Mouse (Mus musculus) kidney, postnatal 10 days (tissue): Measurements from ENCODE around the gene Lrrc4c.

ENCODE experiments used
- DNase-seq: peaks from one replicate; pipeline ENCODE4 v3.0.0; 2021; ENCODE audit warnings: mixed read lengths

Lrrc4c gene

DNA sequence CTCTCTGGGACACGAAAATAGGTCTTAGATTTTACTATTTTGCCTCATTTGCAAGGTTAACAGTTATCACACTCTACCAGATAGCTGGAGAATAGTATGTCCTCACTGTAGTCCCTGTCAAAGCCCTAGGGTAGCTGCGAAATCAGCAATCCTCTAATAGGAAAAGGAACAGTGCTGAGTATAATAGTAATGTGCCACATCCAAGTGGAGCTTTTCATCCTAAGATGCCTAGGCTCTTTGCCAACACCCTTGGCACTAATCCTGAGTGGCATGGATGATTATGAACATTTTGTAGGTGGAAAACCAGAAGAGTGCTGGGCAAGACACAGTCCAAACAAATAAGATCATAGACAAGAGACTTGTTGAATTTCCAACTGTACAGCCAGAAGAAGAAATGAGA lies 981.7 kb downstream of the Lrrc4c start:
- DNase-seq: no peak

- DNase-seq: no peak
These were observed 1000.0 kb downstream of the Lrrc4c start for GRCm38 (mm10) chr2:97318008-97318407.

- no peak for DNase-seq
These were observed 1000.6 kb downstream of the Lrrc4c start for GRCm38 (mm10) chr2:97318536-97318935.

DNA sequence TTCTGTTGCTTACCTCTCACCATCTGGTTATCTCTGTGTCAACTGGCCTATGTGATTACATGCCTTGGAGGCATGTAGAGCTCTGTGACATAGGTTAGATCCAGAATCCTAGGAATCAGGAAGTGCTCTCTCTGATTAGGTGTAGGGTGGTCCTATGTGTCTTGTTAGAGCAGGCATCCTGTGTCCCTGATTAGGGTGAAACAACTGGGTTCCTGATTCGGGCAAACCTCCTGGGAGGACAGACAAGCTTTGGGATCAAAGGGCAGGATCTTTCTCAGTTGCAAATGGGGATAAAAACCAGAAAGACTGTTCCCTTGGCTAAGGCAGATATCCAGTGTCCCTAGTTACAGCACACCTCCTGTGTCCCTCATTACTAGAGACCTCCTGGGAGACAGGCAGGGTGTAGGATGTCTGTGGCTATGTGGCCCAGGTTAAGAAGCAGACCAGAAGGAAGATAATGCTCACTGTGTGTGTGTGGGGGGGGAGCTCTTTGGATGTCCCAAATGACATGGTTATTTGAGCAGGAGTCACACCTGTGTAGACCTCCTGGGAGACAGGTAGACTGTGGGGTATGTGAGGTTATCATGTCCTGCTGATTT lies 1014.2 kb downstream of the Lrrc4c start:
- no peak for DNase-seq

DNA sequence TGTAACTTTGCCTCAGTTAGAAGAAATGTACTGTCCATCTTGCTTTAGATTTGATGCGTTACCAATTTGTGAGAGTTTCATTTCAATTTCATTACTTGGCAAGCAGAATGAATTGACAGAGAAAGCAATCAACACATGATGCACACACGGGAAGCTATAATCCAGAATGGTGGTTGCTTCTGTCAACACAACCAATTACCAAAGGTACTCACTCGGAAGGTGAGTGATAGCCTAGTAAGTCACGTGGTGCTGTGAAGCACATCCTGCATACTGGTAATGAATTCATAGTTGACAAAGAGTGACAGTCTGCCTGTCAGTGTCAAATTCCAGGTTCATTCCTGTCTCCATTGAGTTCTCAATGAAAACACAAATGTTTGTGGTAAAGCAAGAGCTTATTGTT lies 1021.7 kb downstream of the Lrrc4c start:
- no peak for DNase-seq

- no peak for DNase-seq
These were observed 1043.3 kb downstream of the Lrrc4c start for GRCm38 (mm10) chr2:97361235-97361634.

DNA sequence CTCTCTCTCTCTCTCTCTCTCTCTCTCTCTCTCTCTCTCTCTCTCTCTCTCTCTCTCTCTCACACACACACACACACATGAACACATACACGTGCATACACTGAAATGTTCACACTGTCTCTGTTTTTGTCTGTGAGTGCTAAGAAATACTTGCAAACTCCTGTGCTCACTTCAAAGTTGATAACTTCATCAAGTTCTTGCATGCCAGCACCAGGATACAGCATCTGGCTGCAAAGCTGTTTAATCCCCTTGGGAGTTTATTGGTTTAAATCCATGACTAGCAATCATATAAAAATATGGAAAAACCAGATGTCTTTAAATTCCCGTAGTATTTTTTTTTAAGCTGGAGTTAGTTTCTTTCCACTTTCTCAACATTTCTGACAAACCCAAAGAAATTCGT lies 1052.0 kb downstream of the Lrrc4c start:
- no peak for DNase-seq

GRCm38 (mm10) chr2:97391437-97391836 lies 1073.5 kb downstream of the Lrrc4c start:
- no peak for DNase-seq

DNA sequence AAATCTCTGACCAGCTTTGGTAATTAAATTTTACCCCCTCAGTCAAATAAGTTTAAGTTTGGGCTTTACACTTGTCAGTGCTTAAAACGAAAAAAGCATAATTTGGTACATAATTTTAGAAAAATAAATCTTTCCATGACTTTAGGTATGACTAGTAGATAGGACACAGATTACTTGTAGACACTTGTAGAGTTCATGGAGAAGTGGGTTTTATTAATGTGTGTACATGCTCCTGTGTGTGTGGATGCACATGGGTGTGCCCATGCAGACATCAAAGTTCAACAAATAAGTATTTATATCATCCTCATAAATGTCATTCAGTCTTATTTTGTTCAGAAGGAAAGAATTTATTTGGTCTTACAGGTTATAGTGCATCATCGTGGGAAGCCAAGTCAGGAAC lies 1073.9 kb downstream of the Lrrc4c start:
- no peak for DNase-seq

DNA sequence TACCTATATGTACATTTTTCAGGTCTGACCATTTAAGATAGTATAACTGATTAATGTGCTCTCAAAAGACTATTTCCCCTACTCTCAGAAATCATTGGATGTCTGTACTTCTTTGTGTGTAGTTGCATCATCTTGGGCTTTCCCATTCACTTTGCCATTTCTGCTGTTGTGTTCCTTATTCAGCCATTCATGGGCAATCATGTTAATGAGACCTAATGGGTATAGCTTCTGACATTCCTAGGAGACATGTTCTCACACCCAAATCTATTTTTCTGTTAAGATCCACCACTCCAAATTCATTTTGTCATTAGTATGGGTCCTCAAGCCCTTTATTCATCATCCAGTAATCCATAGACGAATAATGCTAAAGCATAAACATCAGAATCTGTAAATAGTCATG lies 1095.1 kb downstream of the Lrrc4c start:
- no peak for DNase-seq

DNA sequence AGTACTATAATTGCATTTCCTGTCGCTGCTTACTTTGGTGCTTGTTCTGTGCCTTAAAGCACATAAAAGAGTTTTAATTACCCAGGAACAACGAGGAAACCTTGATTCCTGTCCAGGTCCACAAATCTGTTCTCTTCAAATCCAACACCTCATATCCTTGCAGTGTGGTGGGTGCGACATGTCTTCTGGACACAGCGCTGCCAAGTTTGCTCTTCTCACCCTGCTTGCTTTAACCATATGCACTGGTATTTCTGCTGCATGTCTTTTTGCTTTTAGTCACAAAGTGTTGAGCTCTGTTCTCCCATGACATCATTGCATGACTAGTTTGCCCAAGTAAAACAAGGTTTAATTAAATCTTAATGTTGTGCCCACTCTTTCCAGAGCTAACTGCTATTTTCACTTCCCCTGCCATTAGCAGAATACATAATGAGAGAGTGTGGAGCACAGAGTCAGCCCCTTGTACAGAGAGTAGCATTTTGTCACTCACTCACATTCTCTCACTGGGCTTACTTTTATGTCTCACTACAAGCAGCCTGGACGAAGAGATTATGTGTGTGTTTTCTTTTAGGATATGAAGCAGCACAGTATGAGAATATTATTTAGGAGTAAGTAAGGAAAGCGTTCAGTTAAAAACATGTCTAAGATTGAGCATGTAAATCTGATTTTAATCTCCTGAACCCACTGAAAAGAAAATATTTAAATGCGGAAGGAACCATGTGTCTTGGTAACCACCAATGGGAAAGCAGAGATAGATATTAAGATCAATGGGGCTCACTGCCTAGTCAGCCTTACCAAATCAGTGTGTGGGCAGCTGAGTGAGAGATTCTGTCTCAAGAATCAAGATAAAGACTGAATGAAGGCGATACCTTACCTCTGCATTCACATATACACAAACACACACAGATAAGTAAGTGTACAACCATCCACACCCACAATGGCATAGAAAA lies 1096.7 kb downstream of the Lrrc4c start:
- no peak for DNase-seq

DNA sequence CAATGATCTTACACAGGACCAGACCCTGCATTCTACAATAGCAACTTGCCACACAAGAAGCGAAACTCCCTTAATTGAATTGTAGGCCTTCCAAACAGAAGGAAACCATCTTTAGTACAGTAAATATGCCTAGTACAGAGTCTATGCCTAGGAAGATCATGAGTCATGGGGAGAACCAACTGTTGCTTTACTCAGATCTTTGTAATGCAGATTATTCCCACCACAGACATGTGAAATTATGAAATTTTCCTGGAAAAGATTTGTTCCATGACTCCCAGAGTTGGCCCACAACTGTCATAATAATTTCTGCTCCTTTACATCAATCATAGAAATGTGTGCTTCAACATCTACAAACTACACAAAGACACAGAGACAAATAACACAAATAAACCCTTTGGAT lies 1116.2 kb downstream of the Lrrc4c start:
- no peak for DNase-seq

DNA sequence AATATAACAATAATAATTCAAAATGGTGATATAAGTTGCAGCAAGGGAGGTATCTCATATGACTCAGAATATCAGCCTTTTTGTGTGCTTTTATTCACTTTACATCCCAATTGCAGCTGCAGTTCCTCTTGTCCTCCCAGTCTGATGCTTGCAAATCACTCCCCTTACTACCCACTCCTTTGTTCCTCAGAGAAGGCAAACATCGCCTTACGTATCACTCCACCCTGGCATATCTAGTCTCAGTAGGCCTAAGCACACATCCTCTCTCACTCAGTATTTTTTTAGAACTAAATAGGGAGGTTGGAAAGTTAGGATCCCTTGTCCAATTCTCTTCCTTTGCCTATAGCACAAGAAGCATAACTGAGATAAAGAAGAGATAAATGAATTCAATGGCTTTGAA lies 1117.6 kb downstream of the Lrrc4c start:
- no peak for DNase-seq

DNA sequence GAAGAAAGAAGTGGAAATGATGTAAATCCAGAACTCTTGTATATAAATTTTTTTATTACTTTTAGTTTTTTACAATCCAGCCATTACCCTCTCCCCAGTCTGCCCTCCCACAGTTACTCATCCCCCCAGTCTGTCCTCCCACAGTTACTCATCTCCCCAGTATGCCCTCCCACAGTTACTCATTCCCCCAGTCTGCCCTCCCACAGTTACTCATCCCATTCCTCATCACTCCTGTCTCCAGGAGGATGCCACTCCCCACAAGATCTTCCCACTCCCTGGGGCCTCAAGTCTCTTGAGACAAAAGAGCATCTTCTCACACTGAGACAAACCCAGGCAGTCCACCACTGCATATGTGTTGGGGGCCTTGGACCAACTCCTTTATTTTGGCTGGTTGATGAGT lies 1119.8 kb downstream of the Lrrc4c start:
- DNase-seq: no peak

- no peak for DNase-seq
These were observed 1145.6 kb downstream of the Lrrc4c start for GRCm38 (mm10) chr2:97463573-97463972.

DNA sequence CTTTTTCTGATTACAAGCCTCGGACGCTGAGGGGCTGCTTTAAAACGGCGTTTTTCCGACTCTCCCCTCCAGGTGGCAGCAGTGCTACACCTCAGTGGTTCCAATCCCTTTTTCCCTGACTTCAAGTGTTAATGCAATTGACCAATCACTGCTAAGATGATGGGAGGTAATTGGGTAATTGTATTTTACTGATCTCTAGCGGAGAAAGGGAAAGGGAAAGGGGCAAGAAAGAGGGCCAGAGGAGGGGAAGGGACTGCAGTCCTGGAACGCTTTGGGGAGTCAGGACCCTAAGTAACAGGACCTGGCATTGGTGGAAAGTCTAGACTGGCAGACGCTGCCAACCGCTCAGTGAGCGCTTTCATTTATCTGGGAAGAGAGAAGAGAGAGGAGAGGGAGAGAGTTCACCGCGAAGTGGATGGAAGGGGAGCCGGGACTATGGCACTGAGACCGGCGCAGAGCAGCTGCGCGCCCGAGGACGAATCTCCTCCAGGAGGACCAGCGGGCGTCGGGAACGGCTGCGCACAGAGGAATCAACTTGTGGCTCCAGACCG lies 1148.3 kb downstream of the Lrrc4c start:
- peak; percentile 86 for DNase-seq

GRCm38 (mm10) chr2:97467031-97467549 lies 1149.1 kb downstream of the Lrrc4c start:
- DNase-seq: peak; percentile 24

DNA sequence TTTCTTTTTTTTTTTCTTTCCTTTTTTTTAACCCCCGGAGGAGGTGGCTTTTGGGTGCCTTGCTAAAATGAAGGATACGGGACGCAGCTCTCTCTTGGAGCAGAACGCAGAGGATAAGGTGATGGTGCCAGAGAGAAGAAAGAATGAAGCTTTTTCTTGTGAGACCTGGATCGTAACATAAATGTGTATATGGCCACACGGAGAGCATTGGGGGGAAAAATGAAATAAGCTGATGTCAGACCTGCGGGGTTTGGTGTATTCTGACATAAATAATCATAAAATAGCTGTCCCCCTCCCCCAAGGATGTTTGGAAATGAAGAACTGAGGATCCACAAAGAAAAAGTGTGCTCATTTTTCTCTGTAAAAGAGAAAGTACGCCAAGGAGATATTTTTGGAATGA lies 1149.7 kb downstream of the Lrrc4c start:
- DNase-seq: no peak

DNA sequence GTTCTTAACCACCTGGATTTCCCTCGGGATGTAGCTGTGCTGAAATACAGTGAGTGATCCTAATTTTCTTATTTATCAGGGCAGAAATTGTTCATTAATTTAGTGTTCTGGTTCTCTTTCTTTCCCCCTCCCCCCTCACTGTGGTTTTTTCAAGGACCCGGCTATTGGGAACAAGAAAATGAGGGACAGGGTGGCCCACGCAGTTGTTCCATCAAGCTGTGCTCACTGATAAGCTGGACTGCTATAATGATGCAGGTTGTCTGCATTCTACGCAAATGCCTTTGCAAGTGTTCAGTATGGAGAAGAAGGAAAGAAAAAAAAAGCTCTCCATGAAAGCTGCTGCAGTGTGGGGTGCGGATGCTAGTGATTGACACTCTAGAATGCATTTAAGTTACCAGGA lies 1150.4 kb downstream of the Lrrc4c start:
- no peak for DNase-seq

DNA sequence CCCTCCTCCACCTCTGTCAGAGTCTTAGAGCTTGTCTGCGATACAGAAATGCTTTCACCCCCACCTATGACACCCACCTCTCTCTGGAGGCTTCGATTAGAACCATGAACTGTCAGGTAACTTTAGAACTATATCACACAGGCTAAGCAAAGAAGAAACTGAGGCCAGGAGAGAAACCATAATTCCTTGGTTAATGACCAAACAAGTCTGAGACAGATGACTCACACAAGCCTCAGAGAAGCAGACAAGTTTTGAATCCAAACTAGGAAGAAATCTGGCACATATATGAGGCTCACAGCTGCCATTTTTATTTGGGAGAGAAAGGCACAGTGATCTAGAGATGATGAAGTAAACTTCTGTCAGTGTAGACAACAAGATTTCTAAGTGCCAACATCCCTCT lies 1151.4 kb downstream of the Lrrc4c start:
- no peak for DNase-seq

DNA sequence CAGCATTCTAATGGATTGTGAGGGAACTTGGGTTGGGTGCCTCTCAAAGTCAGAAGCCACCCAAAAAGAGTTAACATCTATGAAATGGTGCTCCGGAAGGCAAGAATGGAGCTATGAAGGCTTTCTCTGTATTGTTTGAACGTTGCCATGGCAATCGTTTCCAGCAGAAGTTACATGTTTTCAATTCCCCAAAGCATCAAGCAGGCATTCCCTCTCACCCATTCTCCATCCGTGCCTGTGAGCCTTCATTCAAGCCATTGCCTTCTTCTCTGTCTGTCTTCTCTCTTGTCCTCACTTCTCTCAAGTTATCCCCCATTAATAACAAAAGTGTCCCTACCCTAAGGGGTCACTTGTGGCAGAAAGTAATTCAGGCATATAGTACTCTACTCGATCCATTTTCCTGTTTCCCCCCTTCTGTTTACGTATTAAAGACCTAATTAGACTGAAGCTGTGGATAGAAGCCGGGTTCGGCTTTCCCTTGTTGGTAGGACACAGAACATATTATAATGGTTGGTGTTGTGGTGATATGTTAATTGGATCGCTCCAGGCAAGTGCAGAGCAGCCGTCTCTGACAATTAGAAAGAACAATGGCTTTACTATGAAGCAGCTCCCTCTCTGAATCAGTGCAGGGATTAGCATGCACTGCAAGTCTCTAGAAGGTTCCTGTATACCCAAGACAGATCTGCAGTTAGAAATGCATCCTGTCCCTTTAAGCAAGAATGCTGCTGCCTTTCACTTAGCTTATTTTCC lies 1160.4 kb downstream of the Lrrc4c start:
- no peak for DNase-seq

DNA sequence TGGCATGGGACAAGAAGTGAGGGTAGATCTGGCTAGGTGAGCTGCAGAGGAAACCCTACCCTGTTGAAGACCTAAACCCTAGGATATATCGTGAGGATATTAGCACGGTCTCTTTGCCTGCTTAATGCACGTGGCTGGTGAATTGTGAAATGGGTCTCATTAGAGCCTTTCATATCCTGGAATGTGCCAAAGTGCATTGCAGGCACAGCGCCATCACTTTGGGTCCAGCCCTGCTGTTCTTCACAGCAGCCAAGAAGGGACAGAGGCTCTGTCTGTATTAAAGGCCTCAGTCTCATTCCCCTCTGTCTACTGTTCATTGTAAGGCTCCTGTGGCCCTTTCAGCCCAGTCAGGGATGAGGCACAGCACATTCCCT lies 1160.9 kb downstream of the Lrrc4c start:
- DNase-seq: no peak

GRCm38 (mm10) chr2:97484990-97485389 lies 1167.0 kb downstream of the Lrrc4c start:
- DNase-seq: no peak
